Mouse (Mus musculus) midbrain, postnatal 0 days (tissue): ENCODE results near the gene Chst15. TPM values are rescaled to one million over a fixed set of nuclear protein-coding genes. Genes with fewer than 3 reads are reported as not detected.

ENCODE experiments used
- ATAC-seq: fragments of 200-750 bp; cut with Nextera tagmentation; 2 replicates; pipeline ENCODE4 v1.8.0; 2017; ENCODE audit warnings: moderate number of reproducible peaks, mild to moderate bottlenecking, moderate TSS enrichment, moderate library complexity; ENCODE audit not compliant: low FRiP score
- DNase-seq: peaks from one replicate; pipeline ENCODE4 v3.0.0-alpha.2; 2015; ENCODE audit warnings: low spot score
- H3K27ac ChIP-seq: fragments of 300-500 bp; sonication (generic); 2 replicates; pipeline ENCODE4 v1.5.1; 2014; ENCODE audit warnings: low read depth, mild to moderate bottlenecking, low read length, mixed read lengths
- H3K27me3 ChIP-seq: fragments of 300-500 bp; sonication (generic); 2 replicates; pipeline ENCODE4 v1.6.1; 2014; ENCODE audit warnings: low read length, control low read depth, mixed read lengths; ENCODE audit not compliant: insufficient read depth
- H3K36me3 ChIP-seq: fragments of 300-500 bp; sonication (generic); 2 replicates; pipeline ENCODE4 v1.6.1; 2014; ENCODE audit warnings: low read length, control low read depth, mixed read lengths; ENCODE audit not compliant: insufficient read depth
- H3K4me1 ChIP-seq: fragments of 300-500 bp; sonication (generic); 2 replicates; pipeline ENCODE4 v1.6.1; 2014; ENCODE audit warnings: mild to moderate bottlenecking, control low read depth, antibody characterized with exemption, low read length, mixed read lengths; ENCODE audit not compliant: insufficient read depth
- H3K4me2 ChIP-seq: fragments of 300-500 bp; sonication (generic); 2 replicates; pipeline ENCODE4 v1.6.1; 2014; ENCODE audit warnings: low read depth, mild to moderate bottlenecking, low read length, mixed read lengths; ENCODE audit not compliant: poor library complexity, severe bottlenecking
- H3K4me3 ChIP-seq: fragments of 300-500 bp; sonication (generic); 2 replicates; pipeline ENCODE4 v1.5.1; 2014; ENCODE audit warnings: low read depth, mild to moderate bottlenecking, low read length, moderate library complexity
- H3K9ac ChIP-seq: fragments of 300-500 bp; sonication (generic); replicated peaks from 2 replicates; pipeline ENCODE4 v1.6.1; 2014; ENCODE audit warnings: mild to moderate bottlenecking, low read length, moderate library complexity, mixed read lengths; ENCODE audit not compliant: poor library complexity, severe bottlenecking
- H3K9me3 ChIP-seq: fragments of 300-500 bp; sonication (generic); 2 replicates; pipeline ENCODE4 v1.6.1; 2016; ENCODE audit warnings: low read length, control low read depth
- CTCF ChIP-seq: IDR thresholded peaks from 2 replicates; pipeline ENCODE4 v1.5.1; 2016; ENCODE audit warnings: antibody characterized with exemption, mild to moderate bottlenecking
- WGBS: fragments of 180-500 bp; shearing (Covaris S2); extraction: QIAGEN DNeasy Blood & Tissue Kit; methylation state at CpG from one replicate; pipeline ENCODE4 v1.1.7; 2014; 5-methylcytosine and 5-hydroxymethylcytosine counted together
- polyA plus RNA-seq: library from polyadenylated mRNA; unstranded; fragments of >200 nt; fragmentation: Nextera tagmentation; extraction: Ambion mirVana; gene quantifications from 2 replicates; pipeline ENCODE4 v1.2.1, GENCODE M21; 2015
- total RNA-seq: library from RNA; depleted of rRNA; stranded (reverse); fragments of >200 nt; gene quantifications from 2 replicates; pipeline ENCODE4 v1.2.3, GENCODE M21; 2014

Gene Chst15
- total and polyA plus RNA-seq, 2 experiments from 2014 or later: 8.4 to 21.9 TPM

GRCm38 (mm10) chr7:132299661-132300210, 17.3 kb downstream of the Chst15 start:
- Histone ChIP-seq H3K4me3 (no peak overlapping the region), H3K9ac (no peak overlapping the region), H3K4me2 (no peak overlapping the region), H3K27ac (no peak overlapping the region), H3K27me3 (no peaks in the 10 kb centered on the region), H3K4me1 (no peaks in the 10 kb centered on the region), H3K9me3 (no peaks in the 10 kb centered on the region), H3K36me3 (no peaks in the 10 kb centered on the region)
- no peak for DNase-seq
- no peak for TF ChIP-seq CTCF
- WGBS: 69% methylated on average over 5 of the region's 5 CpGs
- ATAC-seq: no peak

DNA sequence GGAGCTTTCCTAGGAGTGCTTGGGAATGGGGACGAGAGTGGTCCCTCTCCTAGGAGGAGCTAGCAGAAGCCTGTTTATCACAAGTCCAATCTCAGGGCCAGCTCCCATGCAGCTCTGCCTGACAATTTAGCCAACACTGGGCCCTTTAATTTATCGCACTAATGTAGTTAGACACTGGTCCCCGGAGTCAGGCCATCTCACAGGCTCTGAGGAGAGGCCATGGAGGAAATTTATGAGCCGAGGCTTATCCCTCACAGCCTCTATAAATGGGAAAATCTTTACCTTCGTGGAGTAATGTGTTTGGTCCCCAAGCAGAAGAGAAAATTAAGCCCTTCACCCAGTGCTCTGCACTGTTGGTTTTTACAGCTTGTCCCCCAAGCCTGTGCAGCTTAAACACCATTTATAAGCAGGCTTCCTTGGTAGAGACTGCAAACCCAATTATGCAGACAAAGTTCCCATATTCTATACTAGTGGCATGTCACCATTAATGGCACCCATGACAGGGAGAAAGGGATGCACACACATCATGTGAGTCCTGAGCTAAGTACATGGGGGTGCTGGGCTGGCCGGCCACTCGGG, 18.5 kb downstream of the Chst15 start:
- Histone ChIP-seq H3K9me3 (no peaks in the 10 kb centered on the region), H3K27ac (no peak overlapping the region), H3K4me3 (no peak overlapping the region), H3K9ac (no peak overlapping the region), H3K4me2 (no peak overlapping the region), H3K36me3 (no peaks in the 10 kb centered on the region), H3K4me1 (no peaks in the 10 kb centered on the region), H3K27me3 (no peaks in the 10 kb centered on the region)
- no peak for TF ChIP-seq CTCF
- DNase-seq (no peak), ATAC-seq (no peak)
- 85% methylated on average over 7 of the region's 7 CpGs for WGBS

GRCm38 (mm10) chr7:132296661-132297443, 20.2 kb downstream of the Chst15 start:
- no peaks in the 10 kb centered on the region for H3K9me3 ChIP-seq
- 83% methylated on average over 4 of the region's 4 CpGs for WGBS
- TF ChIP-seq CTCF: no peak
- ATAC-seq (no peak), DNase-seq (no peak)
- no peak overlapping the region for H3K4me3 ChIP-seq
- H3K4me1 ChIP-seq: no peaks in the 10 kb centered on the region
- no peaks in the 10 kb centered on the region for H3K27me3 ChIP-seq
- H3K27ac ChIP-seq: no peak overlapping the region
- H3K9ac ChIP-seq: no peak overlapping the region
- no peaks in the 10 kb centered on the region for H3K36me3 ChIP-seq
- no peak overlapping the region for H3K4me2 ChIP-seq

DNA sequence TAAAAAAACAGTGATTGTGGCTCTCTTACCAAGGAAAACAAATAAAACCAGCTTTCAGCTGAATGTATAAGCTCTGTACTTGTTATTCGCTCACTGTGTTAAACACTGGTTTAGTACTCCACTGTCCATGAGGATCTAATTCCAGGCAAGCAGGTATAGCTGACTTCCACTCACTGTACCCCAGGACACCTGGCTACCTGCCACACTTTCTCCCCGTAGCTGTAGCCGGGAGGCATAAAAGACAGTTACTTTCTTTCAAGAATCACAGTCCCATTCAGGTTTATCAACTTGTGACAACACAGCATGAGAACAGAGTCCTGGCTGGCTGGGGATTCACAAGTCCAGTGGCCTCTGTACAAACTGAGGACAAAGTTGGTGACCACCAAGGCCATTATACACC, 20.9 kb downstream of the Chst15 start:
- H3K9ac ChIP-seq: no peak overlapping the region
- no peaks in the 10 kb centered on the region for H3K9me3 ChIP-seq
- no peaks in the 10 kb centered on the region for H3K4me1 ChIP-seq
- no peak for DNase-seq
- H3K36me3 ChIP-seq: no peaks in the 10 kb centered on the region
- no peak overlapping the region for H3K4me3 ChIP-seq
- H3K4me2 ChIP-seq: no peak overlapping the region
- WGBS: 57% methylated on average over 3 of the region's 3 CpGs
- H3K27me3 ChIP-seq: no peaks in the 10 kb centered on the region
- no peak for TF ChIP-seq CTCF
- no peak overlapping the region for H3K27ac ChIP-seq
- no peak for ATAC-seq

DNA sequence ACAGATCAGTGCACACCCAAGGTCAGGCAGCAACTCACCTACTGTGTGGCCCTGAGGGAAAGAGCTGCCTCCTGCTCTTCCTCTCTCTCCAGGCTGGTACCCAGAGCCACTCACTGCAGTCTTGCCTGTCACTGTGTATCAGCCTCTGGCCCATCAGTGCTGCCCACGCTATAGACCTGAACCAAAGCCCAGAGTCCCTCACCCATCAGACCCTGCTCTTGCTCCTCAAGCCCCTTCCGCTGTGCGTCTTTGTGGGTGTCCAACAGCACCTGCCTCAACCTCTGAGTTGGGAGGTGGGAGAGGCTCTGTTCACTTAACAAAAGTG, 29.7 kb downstream of the Chst15 start:
- no peak for TF ChIP-seq CTCF
- no peak overlapping the region for H3K27ac ChIP-seq
- no peaks in the 10 kb centered on the region for H3K9me3 ChIP-seq
- no peaks in the 10 kb centered on the region for H3K27me3 ChIP-seq
- H3K4me2 ChIP-seq: no peak overlapping the region
- H3K4me3 ChIP-seq: no peak overlapping the region
- WGBS: 76% methylated on average over 3 of the region's 3 CpGs
- H3K36me3 ChIP-seq: no peaks in the 10 kb centered on the region
- H3K9ac ChIP-seq: no peak overlapping the region
- DNase-seq: no peak
- H3K4me1 ChIP-seq: peaks cover 8% of the 10 kb centered on the region; the same call in 1 of the 2 replicates
- ATAC-seq: no peak

GRCm38 (mm10) chr7:132286630-132287339, 30.2 kb downstream of the Chst15 start:
- 49% methylated on average over 14 of the region's 14 CpGs for WGBS
- peaks cover 8% of the 10 kb centered on the region; the same call in 1 of the 2 replicates for H3K4me1 ChIP-seq
- DNase-seq (no peak), ATAC-seq (no peak)
- H3K9me3 ChIP-seq: no peaks in the 10 kb centered on the region
- H3K27me3 ChIP-seq: no peaks in the 10 kb centered on the region
- H3K9ac ChIP-seq: no peak overlapping the region
- TF ChIP-seq CTCF: no peak
- no peaks in the 10 kb centered on the region for H3K36me3 ChIP-seq
- H3K4me3 ChIP-seq: no peak overlapping the region
- H3K27ac ChIP-seq: no peak overlapping the region
- no peak overlapping the region for H3K4me2 ChIP-seq
